ENCODE assay signal across 23 mouse cellular contexts in the genomic region with DNA sequence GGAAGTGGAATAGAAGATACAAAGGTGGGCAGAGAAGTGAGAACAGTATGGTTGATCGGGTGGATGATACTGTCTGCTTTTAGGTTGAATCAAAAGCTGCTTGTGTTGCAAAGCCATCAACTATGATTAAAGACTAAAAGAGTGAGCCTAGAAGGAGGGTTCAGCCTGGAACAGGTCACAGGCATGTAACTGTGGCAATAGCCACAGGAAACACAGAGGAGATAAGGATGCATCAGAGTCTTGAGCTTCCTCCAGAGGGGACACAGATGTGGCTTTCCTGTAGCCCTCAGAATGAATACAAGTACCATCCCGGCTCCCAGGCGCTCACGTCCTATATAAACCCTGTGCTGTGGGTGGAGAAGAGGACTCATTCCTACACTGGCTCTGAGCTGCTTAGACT.
"Had no signal": no experiment of that assay in that cellular context is flagged by ENCODE, and none has a peak within 500 bp of the region (broad histone marks: within the 10 kb centered on the region; RNA-seq: fewer than 3 reads in every experiment).

No protein-coding gene starts in this region.

- H3K27me3 ChIP-seq: intestine, embryonic 15.5 days; kidney, embryonic 15.5 days; limb, embryonic 12.5 days; limb, embryonic 15.5 days; midbrain, embryonic 13.5 days; neural tube, embryonic 13.5 days; stomach, embryonic 15.5 days had no signal

- H3K36me3 ChIP-seq: intestine, embryonic 15.5 days; kidney, embryonic 15.5 days; limb, embryonic 12.5 days; limb, embryonic 15.5 days; midbrain, embryonic 10.5 days; midbrain, embryonic 13.5 days; neural tube, embryonic 13.5 days; stomach, embryonic 15.5 days had no signal

- DNase-seq: kidney, adult 11 months; kidney, adult 8-10 months; kidney, postnatal 10 days; kidney, postnatal 36 days; layer of hippocampus, postnatal 36 days; left cerebral cortex, postnatal 4 days; lung, embryonic 14.5 days; retina, postnatal 1 day; right cerebral cortex, postnatal 25 days; spleen, adult 18-20 months; thymus, postnatal 25 days had no signal

- H3K27ac ChIP-seq: intestine, embryonic 15.5 days; kidney, embryonic 15.5 days; limb, embryonic 12.5 days; limb, embryonic 15.5 days; macrophage; midbrain, embryonic 10.5 days; midbrain, embryonic 13.5 days; neural tube, embryonic 13.5 days; stomach, embryonic 15.5 days had no signal

- H3K4me1 ChIP-seq: intestine, embryonic 15.5 days; kidney, embryonic 15.5 days; limb, embryonic 15.5 days; midbrain, embryonic 10.5 days; neural tube, embryonic 13.5 days; stomach, embryonic 15.5 days had no signal

- ATAC-seq: intestine, embryonic 15.5 days; lung, postnatal 0 days; midbrain, embryonic 13.5 days; midbrain, embryonic 16.5 days had no signal

- H3K4me3 ChIP-seq: intestine, embryonic 15.5 days; kidney, embryonic 15.5 days; limb, embryonic 12.5 days; limb, embryonic 15.5 days; midbrain, embryonic 10.5 days; midbrain, embryonic 13.5 days; myocyte; neural tube, embryonic 13.5 days; stomach, embryonic 15.5 days had no signal

- H3K4me2 ChIP-seq: intestine, embryonic 15.5 days; kidney, embryonic 15.5 days; limb, embryonic 12.5 days; limb, embryonic 15.5 days; lung, embryonic 14.5 days; midbrain, embryonic 13.5 days; neural tube, embryonic 13.5 days; stomach, embryonic 15.5 days had no signal

- H3K9ac ChIP-seq: intestine, embryonic 15.5 days; kidney, embryonic 15.5 days; limb, embryonic 12.5 days; limb, embryonic 15.5 days; lung, embryonic 14.5 days; midbrain, embryonic 13.5 days; neural tube, embryonic 13.5 days; stomach, embryonic 15.5 days had no signal

- H3K9me3 ChIP-seq: intestine, embryonic 15.5 days; kidney, embryonic 15.5 days; limb, embryonic 15.5 days; midbrain, embryonic 10.5 days; midbrain, embryonic 13.5 days; neural tube, embryonic 13.5 days; stomach, embryonic 15.5 days had no signal
